Mouse (Mus musculus): ENCODE measurements around the gene Cluap1. TPM values are rescaled to one million over a fixed set of nuclear protein-coding genes. Genes with fewer than 3 reads are reported as not detected.

The Cluap1 gene
- polyA plus RNA-seq, 1 experiment from 2014 or later, result 40.1 TPM

Small RNA genes lying within 50 kb of the gene (microRNA-seq; reads per million reads assigned to microRNA genes)
- not detected for gene Gm23493

Other genes with a start within 250 kb of the Cluap1 start
- gene Mefv, start 190.7 kb upstream of the Cluap1 start, polyA plus RNA-seq (2015; fragmentation: Nextera tagmentation; extraction: Ambion mirVana), result not detected in 2 replicates
- gene Zfp263, start 164.7 kb upstream of the Cluap1 start, polyA plus RNA-seq (2015; fragmentation: Nextera tagmentation; extraction: Ambion mirVana), result 46.3 and 46.5 TPM in 2 replicates
- gene Olfr15, start 77.9 kb upstream of the Cluap1 start, polyA plus RNA-seq (2015; fragmentation: Nextera tagmentation; extraction: Ambion mirVana), result not detected in 2 replicates
- 2.1 and 2.2 TPM in 2 replicates for gene Zfp174, start 61.5 kb upstream of the Cluap1 start, polyA plus RNA-seq (2015; fragmentation: Nextera tagmentation; extraction: Ambion mirVana)
- 95.6 and 102 TPM in 2 replicates for gene Naa60, start 36.4 kb upstream of the Cluap1 start, polyA plus RNA-seq (2015; fragmentation: Nextera tagmentation; extraction: Ambion mirVana)
- 12.9 and 13.4 TPM in 2 replicates for gene Zfp597, start 24.2 kb upstream of the Cluap1 start, polyA plus RNA-seq (2015; fragmentation: Nextera tagmentation; extraction: Ambion mirVana)
- 2.1 and 2.7 TPM in 2 replicates for gene Gm20695, start 24.2 kb upstream of the Cluap1 start, polyA plus RNA-seq (2015; fragmentation: Nextera tagmentation; extraction: Ambion mirVana)
- 13.4 and 15.3 TPM in 2 replicates for gene 1700037C18Rik, start 112 bp upstream of the Cluap1 start, polyA plus RNA-seq (2015; fragmentation: Nextera tagmentation; extraction: Ambion mirVana)
- 1.3 and 2.2 TPM in 2 replicates for gene Nlrc3, start 67.8 kb downstream of the Cluap1 start, polyA plus RNA-seq (2015; fragmentation: Nextera tagmentation; extraction: Ambion mirVana)
- 21.6 TPM in 2 replicates for gene Slx4, start 95.0 kb downstream of the Cluap1 start, polyA plus RNA-seq (2015; fragmentation: Nextera tagmentation; extraction: Ambion mirVana)
- gene Dnase1, start 128.1 kb downstream of the Cluap1 start, polyA plus RNA-seq (2015; fragmentation: Nextera tagmentation; extraction: Ambion mirVana), result 4.8 and 5.2 TPM in 2 replicates
- gene Trap1, start 169.0 kb downstream of the Cluap1 start, polyA plus RNA-seq (2015; fragmentation: Nextera tagmentation; extraction: Ambion mirVana), result 53.8 and 65.5 TPM in 2 replicates